14 mouse cellular contexts compared by ENCODE assay signal in the genomic region with DNA sequence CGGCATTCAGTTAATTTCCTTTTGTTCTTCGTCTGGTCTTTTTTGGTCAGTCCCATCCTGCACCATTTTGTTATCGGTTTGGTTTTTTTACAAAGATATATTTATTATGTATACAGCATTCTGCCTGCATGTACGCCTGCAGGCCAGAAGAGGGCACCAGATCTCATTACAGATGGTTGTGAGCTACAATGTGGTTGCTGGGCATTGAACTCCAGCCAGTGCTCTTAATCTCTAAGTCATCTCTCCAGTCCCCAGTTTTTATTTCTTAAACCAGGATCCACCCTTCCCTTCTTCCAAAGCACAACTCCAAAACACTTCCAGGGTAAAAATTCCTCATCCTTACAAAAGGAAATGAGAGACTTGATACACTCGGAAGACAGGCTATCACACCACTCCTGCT. TPM values are rescaled to one million over a fixed set of nuclear protein-coding genes. Genes with fewer than 3 reads are reported as not detected.
DNase-seq lines count a peak whose midpoint lies in the region; ATAC-seq and TF ChIP-seq lines count a peak whose summit lies in the region.
"Had no signal": no experiment of that assay in that cellular context is flagged by ENCODE, and none has a peak within 500 bp of the region (broad histone marks: within the 10 kb centered on the region; RNA-seq: fewer than 3 reads in every experiment).

No protein-coding gene starts in this region.

- no peak overlapping the region for H3K9ac ChIP-seq in heart, adult 2 months (ENCODE audit: low read depth, low read length)
- H3K9ac ChIP-seq in heart, embryonic 11.5 days (ENCODE audit: low read depth, low read length), result no peak overlapping the region
- no peak overlapping the region for H3K9ac ChIP-seq in kidney, embryonic 16.5 days (replicated peaks; ENCODE audit: low read length)
- H3K9ac ChIP-seq: embryonic facial prominence, embryonic 12.5 days; limb, embryonic 12.5 days had no signal

- H3K4me1 ChIP-seq in heart, adult 2 months (ENCODE audit: control insufficient read depth, insufficient read depth, low read length), result peaks cover 1% of the 10 kb centered on the region; the same call in 1 of the 2 replicates
- peaks cover 10% of the 10 kb centered on the region for H3K4me1 ChIP-seq in heart, embryonic 11.5 days (ENCODE audit: control insufficient read depth, insufficient read depth, low read length)
- H3K4me1 ChIP-seq in thymus, adult 2 months (replicated peaks; ENCODE audit: control insufficient read depth, insufficient read depth, low read length), result no peaks in the 10 kb centered on the region; the same call in 1 of the 2 replicates
- H3K4me1 ChIP-seq in embryonic fibroblast, embryonic 13.5 days (ENCODE audit: control insufficient read depth, insufficient read depth, low read length), result 0 out of 2 replicates have a peak, but pooled peaks cover 7% of the 10 kb centered on the region
- H3K4me1 ChIP-seq in kidney, embryonic 16.5 days (ENCODE audit: insufficient read depth, low read length), result peaks cover 6% of the 10 kb centered on the region; the same call in 1 of the 2 replicates

- peak; percentile 85 for TF ChIP-seq CTCF in heart, adult 2 months (IDR thresholded peaks at IDR 0.05)
- no peak for TF ChIP-seq CTCF in thymus, adult 2 months (IDR thresholded peaks at IDR 0.05; ENCODE audit: borderline replicate concordance, control insufficient read depth, extremely low read depth, insufficient read depth, low read length, poor library complexity)
- peak; percentile 45; the same call in 1 of the 2 replicates for TF ChIP-seq CTCF in embryonic fibroblast, embryonic 13.5 days (IDR thresholded peaks at IDR 0.05; ENCODE audit: borderline replicate concordance, insufficient read depth, low read length)

- no peak overlapping the region for H3K4me3 ChIP-seq in heart, adult 2 months
- H3K4me3 ChIP-seq in heart, embryonic 11.5 days (ENCODE audit: low read depth, low read length), result no peak overlapping the region
- no peak overlapping the region for H3K4me3 ChIP-seq in thymus, adult 2 months (ENCODE audit: control insufficient read depth, insufficient read depth, low read length)
- no peak overlapping the region for H3K4me3 ChIP-seq in embryonic fibroblast, embryonic 13.5 days (ENCODE audit: insufficient read depth, low read length)
- no peak overlapping the region for H3K4me3 ChIP-seq in kidney, embryonic 16.5 days (ENCODE audit: low read length)
- H3K4me3 ChIP-seq: embryonic facial prominence, embryonic 12.5 days; limb, embryonic 12.5 days had no signal

- intact Hi-C loops in heart, adult 2 months (cut with DNase I), result no loop called here

- no peak overlapping the region for H3K4me2 ChIP-seq in heart, embryonic 11.5 days
- H3K4me2 ChIP-seq in kidney, embryonic 16.5 days (replicated peaks; ENCODE audit: low read depth, low read length), result no peak overlapping the region
- H3K4me2 ChIP-seq: embryonic facial prominence, embryonic 12.5 days; limb, embryonic 12.5 days had no signal

- no peaks in the 10 kb centered on the region for H3K9me3 ChIP-seq in heart, embryonic 11.5 days (replicated peaks; ENCODE audit: control insufficient read depth, low read length)
- H3K9me3 ChIP-seq in kidney, embryonic 16.5 days (ENCODE audit: low read length), result no peaks in the 10 kb centered on the region
- H3K9me3 ChIP-seq: embryonic facial prominence, embryonic 12.5 days had no signal

- H3K79me2 ChIP-seq in heart, adult 2 months (replicated peaks; ENCODE audit: control insufficient read depth, insufficient read depth, low read length), result no peaks in the 10 kb centered on the region

- H3K27ac ChIP-seq in heart, adult 2 months, result no peak overlapping the region
- H3K27ac ChIP-seq in heart, embryonic 11.5 days (ENCODE audit: low read depth, low read length), result no peak overlapping the region
- no peak overlapping the region for H3K27ac ChIP-seq in thymus, adult 2 months (ENCODE audit: control insufficient read depth, insufficient read depth, low read length)
- H3K27ac ChIP-seq in embryonic fibroblast, embryonic 13.5 days (ENCODE audit: insufficient read depth, low read length), result no peak overlapping the region
- H3K27ac ChIP-seq in kidney, embryonic 16.5 days (ENCODE audit: low read length), result no peak overlapping the region
- H3K27ac ChIP-seq: embryonic facial prominence, embryonic 12.5 days; limb, embryonic 12.5 days had no signal

- WGBS in heart, adult 2 months, result 66% methylated on average over 5 of the region's 5 CpGs
- WGBS in heart, embryonic 11.5 days (ENCODE audit: insufficient replicate concordance), result 53% methylated on average over 5 of the region's 5 CpGs
- 67% methylated on average over 5 of the region's 5 CpGs for WGBS in thymus, adult 2 months
- 63% methylated on average over 5 of the region's 5 CpGs for WGBS in kidney, embryonic 16.5 days

- H3K36me3 ChIP-seq in heart, adult 2 months (ENCODE audit: control insufficient read depth, insufficient read depth, low read length), result no peaks in the 10 kb centered on the region
- H3K36me3 ChIP-seq in heart, embryonic 11.5 days (ENCODE audit: control insufficient read depth, insufficient read depth, low read length), result no peaks in the 10 kb centered on the region
- H3K36me3 ChIP-seq in thymus, adult 2 months (ENCODE audit: control insufficient read depth, insufficient read depth, low read length), result no peaks in the 10 kb centered on the region
- no peaks in the 10 kb centered on the region for H3K36me3 ChIP-seq in kidney, embryonic 16.5 days (ENCODE audit: insufficient read depth, low read length)
- H3K36me3 ChIP-seq: embryonic facial prominence, embryonic 12.5 days had no signal

- no peaks in the 10 kb centered on the region for H3K27me3 ChIP-seq in heart, adult 2 months (ENCODE audit: control insufficient read depth, insufficient read depth, low read length)
- H3K27me3 ChIP-seq in heart, embryonic 11.5 days (ENCODE audit: control insufficient read depth, insufficient read depth, low read length), result no peaks in the 10 kb centered on the region
- no peaks in the 10 kb centered on the region for H3K27me3 ChIP-seq in thymus, adult 2 months (ENCODE audit: control insufficient read depth, insufficient read depth, low read length)
- no peaks in the 10 kb centered on the region for H3K27me3 ChIP-seq in kidney, embryonic 16.5 days (ENCODE audit: insufficient read depth, low read length)
- H3K27me3 ChIP-seq: embryonic facial prominence, embryonic 12.5 days; limb, embryonic 12.5 days had no signal

- no peak for TF ChIP-seq POLR2A in heart, adult 2 months (IDR thresholded peaks at IDR 0.05; ENCODE audit: insufficient read depth, low read depth, low read length)
- TF ChIP-seq POLR2A in thymus, adult 2 months (IDR thresholded peaks at IDR 0.05; ENCODE audit: control insufficient read depth, extremely low read depth, insufficient read depth, low read length, poor library complexity), result no peak
- no peak for TF ChIP-seq POLR2A in embryonic fibroblast, embryonic 13.5 days (IDR thresholded peaks at IDR 0.05; ENCODE audit: low read depth, low read length)

- ATAC-seq in heart, embryonic 11.5 days (replicated peaks; ENCODE audit: insufficient number of reproducible peaks, low FRiP score, low TSS enrichment), result no peak
- no peak for ATAC-seq in kidney, embryonic 16.5 days (ENCODE audit: low FRiP score, low TSS enrichment)

- peak in 1 of 2 experiments; percentile 21 for DNase-seq in heart, adult 2 months
- DNase-seq in thymus, adult 2 months, result peak; percentile 35
- no peak for DNase-seq in thymus, adult 18-20 months
- DNase-seq in frontal cortex, adult 2 months (ENCODE audit: extremely low spot score in 1 of 2, low spot score in 1 of 2), result no peak
- no peak for DNase-seq in layer of hippocampus, postnatal 14 days (ENCODE audit: low spot score in 2 of 2)
- DNase-seq: adrenal gland, adult 8-10 months; heart, adult 18-20 months; spleen, adult 18-20 months had no signal

- TF ChIP-seq EP300 in heart, adult 2 months (IDR thresholded peaks at IDR 0.05; ENCODE audit: insufficient read depth, low read depth, low read length), result no peak

RNA-seq across cellular contexts. Expression of a gene that starts 3.3 kb away (rescaled TPM):
- total RNA-seq in heart, adult 2 months (2021), result 100 to 1,000 TPM; 115 to 129 TPM
- 76.7 and 168 TPM in 2 replicates for polyA plus RNA-seq in heart, adult 2 months (2012; rRNA removed)
- 242 and 250 TPM in 2 replicates for polyA plus RNA-seq in heart, embryonic 11.5 days (2014; fragmentation: Nextera tagmentation; extraction: Ambion mirVana)
- polyA plus RNA-seq in thymus, adult 2 months (2012; rRNA removed), result 211 and 214 TPM in 2 replicates
- 138 and 143 TPM in 2 replicates for polyA plus RNA-seq in embryonic fibroblast, embryonic 13.5 days (2011; ENCODE audit: insufficient read length, low read depth, missing spikeins)
- polyA plus RNA-seq in frontal cortex, adult 2 months (2012; rRNA removed), result 137 and 147 TPM in 2 replicates
- polyA plus RNA-seq in kidney, embryonic 16.5 days (2015; fragmentation: Nextera tagmentation; extraction: Ambion mirVana), result 202 and 227 TPM in 2 replicates
- 10 to 100 TPM; 92.7 to 96.6 TPM for total RNA-seq in layer of hippocampus, postnatal 14 days (2021)

RNA-seq across cellular contexts. Expression of a gene that starts 5.8 kb away (rescaled TPM):
- 1 to 10 TPM; 4.6 to 5.1 TPM for total RNA-seq in heart, adult 2 months (2021)
- polyA plus RNA-seq in heart, adult 2 months (2012; rRNA removed), result 22.0 and 27.0 TPM in 2 replicates
- 8.0 TPM in 2 replicates for polyA plus RNA-seq in heart, embryonic 11.5 days (2014; fragmentation: Nextera tagmentation; extraction: Ambion mirVana)
- polyA plus RNA-seq in thymus, adult 2 months (2012; rRNA removed), result 24.2 and 29.3 TPM in 2 replicates
- polyA plus RNA-seq in embryonic fibroblast, embryonic 13.5 days (2011; ENCODE audit: insufficient read length, low read depth, missing spikeins), result 6.9 and 7.0 TPM in 2 replicates
- 2.9 and 3.3 TPM in 2 replicates for polyA plus RNA-seq in frontal cortex, adult 2 months (2012; rRNA removed)
- polyA plus RNA-seq in kidney, embryonic 16.5 days (2015; fragmentation: Nextera tagmentation; extraction: Ambion mirVana), result 15.7 and 15.8 TPM in 2 replicates
- 1 to 10 TPM; 2.4 to 2.5 TPM for total RNA-seq in layer of hippocampus, postnatal 14 days (2021)

RNA-seq across cellular contexts. Expression of a gene that starts 8.0 kb away (rescaled TPM):
- 10 to 100 TPM; 11.2 to 16.5 TPM for total RNA-seq in heart, adult 2 months (2021)
- 23.5 and 26.5 TPM in 2 replicates for polyA plus RNA-seq in heart, adult 2 months (2012; rRNA removed)
- 84.3 and 90.2 TPM in 2 replicates for polyA plus RNA-seq in heart, embryonic 11.5 days (2014; fragmentation: Nextera tagmentation; extraction: Ambion mirVana)
- 76.5 and 89.3 TPM in 2 replicates for polyA plus RNA-seq in thymus, adult 2 months (2012; rRNA removed)
- 618 and 779 TPM in 2 replicates for polyA plus RNA-seq in embryonic fibroblast, embryonic 13.5 days (2011; ENCODE audit: insufficient read length, low read depth, missing spikeins)
- 17.3 and 22.0 TPM in 2 replicates for polyA plus RNA-seq in frontal cortex, adult 2 months (2012; rRNA removed)
- polyA plus RNA-seq in kidney, embryonic 16.5 days (2015; fragmentation: Nextera tagmentation; extraction: Ambion mirVana), result 152 and 156 TPM in 2 replicates
- 10 to 100 TPM; 20.0 to 29.8 TPM for total RNA-seq in layer of hippocampus, postnatal 14 days (2021)
- total RNA-seq: monocyte, adult 5-6 weeks had no signal

RNA-seq across cellular contexts. Expression of a gene that starts 40.5 kb away (rescaled TPM):
- 10 to 100 TPM; 47.6 to 60.6 TPM for total RNA-seq in heart, adult 2 months (2021)
- polyA plus RNA-seq in heart, adult 2 months (2012; rRNA removed), result 61.3 and 72.4 TPM in 2 replicates
- polyA plus RNA-seq in heart, embryonic 11.5 days (2014; fragmentation: Nextera tagmentation; extraction: Ambion mirVana), result 31.8 and 35.2 TPM in 2 replicates
- polyA plus RNA-seq in thymus, adult 2 months (2012; rRNA removed), result 308 and 317 TPM in 2 replicates
- polyA plus RNA-seq in embryonic fibroblast, embryonic 13.5 days (2011; ENCODE audit: insufficient read length, low read depth, missing spikeins), result 85.6 and 98.2 TPM in 2 replicates
- 34.4 and 37.4 TPM in 2 replicates for polyA plus RNA-seq in frontal cortex, adult 2 months (2012; rRNA removed)
- 58.8 and 65.1 TPM in 2 replicates for polyA plus RNA-seq in kidney, embryonic 16.5 days (2015; fragmentation: Nextera tagmentation; extraction: Ambion mirVana)
- 10 to 100 TPM; 40.3 to 45.1 TPM for total RNA-seq in layer of hippocampus, postnatal 14 days (2021)

RNA-seq across cellular contexts. Expression of a gene that starts 52.5 kb away (rescaled TPM):
- not detected for total RNA-seq in heart, adult 2 months (2021)
- polyA plus RNA-seq in heart, adult 2 months (2012; rRNA removed), result not detected in 2 replicates
- 2.0 TPM in 2 replicates for polyA plus RNA-seq in heart, embryonic 11.5 days (2014; fragmentation: Nextera tagmentation; extraction: Ambion mirVana)
- polyA plus RNA-seq in thymus, adult 2 months (2012; rRNA removed), result 0.82 and 1.00 TPM in 2 replicates
- polyA plus RNA-seq in embryonic fibroblast, embryonic 13.5 days (2011; ENCODE audit: insufficient read length, low read depth, missing spikeins), result 0.94 TPM in 1 of 2 replicates, not detected in the other
- polyA plus RNA-seq in frontal cortex, adult 2 months (2012; rRNA removed), result 5.3 and 7.3 TPM in 2 replicates
- 6.7 and 7.4 TPM in 2 replicates for polyA plus RNA-seq in kidney, embryonic 16.5 days (2015; fragmentation: Nextera tagmentation; extraction: Ambion mirVana)
- 10 to 100 TPM; 31.3 to 33.2 TPM for total RNA-seq in layer of hippocampus, postnatal 14 days (2021)
- total RNA-seq: heart, adult 18-20 months; monocyte, adult 5-6 weeks had no signal
